Mouse (Mus musculus) kidney, postnatal 36 days (tissue): ENCODE measurements at regions not wholly inside any gene's neighbourhood (a gene's known extent, or its start where the extent isn't known, plus 50 kb on each side); places are given as distances from the start of the nearest gene placed in this dataset.
A peak's percentile ranks its signal among the peaks of the same experiment; 100 is the strongest.
"Not testable (repeated sequence)": the region's sequence is repeated elsewhere in the genome, so short reads cannot be mapped to it uniquely, and the experiment has no call there.

ENCODE experiments used
- DNase-seq, 2 experiments: peaks; one replicate each; pipeline ENCODE4 v3.0.0; 2021 to 2022; ENCODE audit warnings: mixed read lengths in 2 of 2

- no peak for DNase-seq
These were observed 570.8 kb upstream of the Smc2 start for GRCm38 (mm10) chr4:51868250-51868649.

GRCm38 (mm10) chr4:51868716-51869115, 570.3 kb upstream of the Smc2 start:
- not testable (repeated sequence) for DNase-seq

DNA sequence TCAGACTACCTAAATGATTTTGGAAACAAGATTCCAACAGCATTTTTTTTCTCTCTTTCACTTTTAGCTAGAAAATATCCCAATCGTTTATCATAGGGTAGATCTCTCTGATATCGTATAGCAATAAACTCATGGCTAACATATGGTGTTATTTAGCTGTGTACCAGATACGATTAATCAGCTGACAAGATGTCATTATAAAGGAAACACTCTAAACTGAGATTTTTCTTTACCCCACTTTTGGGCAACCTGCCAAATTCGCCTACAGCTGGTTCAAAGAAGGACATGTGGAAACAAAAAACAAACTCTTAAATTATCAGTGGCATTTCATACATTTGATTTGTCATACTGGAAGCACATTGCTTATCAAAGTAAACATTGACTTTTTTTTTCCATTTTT, 553.6 kb upstream of the Smc2 start:
- no peak for DNase-seq

GRCm38 (mm10) chr4:51889280-51889679, 549.8 kb upstream of the Smc2 start:
- no peak for DNase-seq

DNA sequence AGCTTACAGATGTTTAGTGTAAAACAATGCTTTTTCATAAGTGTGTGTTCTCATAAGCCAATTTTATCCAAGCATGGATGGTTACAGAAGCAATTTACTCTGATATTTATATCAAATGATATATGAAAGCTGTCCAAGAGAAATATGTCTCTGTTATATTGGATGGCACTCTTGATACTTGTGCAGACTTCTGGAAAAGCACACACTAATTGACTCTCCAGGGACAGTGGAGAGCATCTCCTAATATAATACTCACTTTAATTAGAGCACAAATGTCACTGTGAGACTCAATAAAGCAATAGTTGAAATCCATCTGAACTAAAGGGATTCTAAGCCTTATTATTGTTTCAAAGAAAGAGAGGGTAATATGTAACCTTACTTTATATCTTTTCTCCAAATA, 510.8 kb upstream of the Smc2 start:
- DNase-seq: no peak

DNA sequence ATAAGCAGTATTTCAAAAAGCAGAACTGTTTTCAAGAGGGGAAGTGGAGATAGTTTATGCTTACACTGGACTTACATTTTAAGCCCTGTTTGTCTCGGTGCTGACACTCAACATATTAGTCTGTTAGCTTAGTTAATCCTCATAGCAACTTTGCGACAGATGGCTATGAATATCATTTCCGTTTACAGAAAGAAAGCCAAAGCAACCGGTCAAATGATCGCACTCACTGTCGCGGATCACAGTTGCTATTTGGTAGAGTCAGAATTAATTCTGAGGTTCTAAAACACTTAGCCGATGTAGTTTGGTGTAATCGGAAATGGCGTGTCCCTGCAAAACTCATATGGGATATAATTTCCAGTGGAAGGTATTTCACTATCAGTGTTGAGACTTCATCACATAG, 469.3 kb upstream of the Smc2 start:
- DNase-seq: no peak

GRCm38 (mm10) chr4:51978962-51979361, 460.1 kb upstream of the Smc2 start:
- DNase-seq: no peak

DNA sequence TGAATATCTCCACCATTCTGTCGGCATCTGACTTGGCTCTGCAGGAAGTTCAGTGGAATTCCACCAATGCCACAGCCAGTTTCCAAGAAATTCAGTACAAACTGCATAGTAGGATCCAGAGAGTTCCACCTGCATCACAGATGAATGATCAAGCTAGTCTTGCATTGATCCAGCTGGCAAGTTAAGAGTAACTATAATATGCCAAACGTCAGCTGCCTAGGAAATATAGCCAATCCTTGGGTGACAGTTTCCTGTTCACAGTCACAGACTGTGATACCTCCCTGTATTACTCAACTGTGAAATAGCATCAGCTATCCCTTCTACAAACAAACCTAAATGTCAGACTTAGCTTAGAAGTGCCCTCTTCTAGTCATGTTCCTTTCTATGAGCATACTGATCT, 446.6 kb upstream of the Smc2 start:
- no peak for DNase-seq

GRCm38 (mm10) chr4:52036765-52037353, 402.2 kb upstream of the Smc2 start:
- DNase-seq: no peak

DNA sequence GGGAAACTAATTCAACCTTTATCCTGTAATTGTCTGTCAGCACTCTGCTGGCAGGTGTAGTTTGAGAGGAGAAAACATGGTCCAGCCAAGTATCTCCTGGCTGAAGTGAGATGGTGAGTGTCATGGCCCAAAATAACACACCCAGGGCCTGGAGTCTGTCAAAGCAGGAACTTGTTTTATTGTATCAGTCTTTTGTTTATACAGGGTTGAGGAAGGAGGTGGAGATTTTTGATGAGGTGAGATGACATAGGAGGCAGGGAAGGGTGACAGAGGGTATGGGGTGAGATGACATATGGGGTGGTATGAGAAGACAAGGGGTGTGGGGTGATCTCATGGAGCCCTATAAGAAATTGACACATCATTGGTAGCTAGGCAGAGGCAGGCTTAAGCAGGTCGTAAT, 395.6 kb upstream of the Smc2 start:
- DNase-seq: no peak

DNA sequence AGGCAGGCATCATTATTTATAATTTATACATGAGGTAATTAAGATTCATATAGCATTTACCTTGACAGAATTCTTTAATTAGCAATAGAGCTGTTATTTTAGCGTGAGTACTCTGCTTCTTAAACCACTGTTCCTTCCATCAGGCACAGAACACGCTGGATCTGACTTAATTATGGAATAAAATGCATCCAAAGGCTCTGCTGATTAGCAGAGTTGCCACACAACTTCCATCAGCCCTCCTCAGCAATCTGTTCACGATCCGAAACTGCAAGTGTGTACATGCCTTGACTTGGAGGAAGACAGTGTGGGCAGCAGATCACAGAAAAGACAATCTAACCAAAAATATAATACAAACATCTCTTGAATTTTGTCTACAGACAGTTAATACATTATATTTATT, 388.1 kb upstream of the Smc2 start:
- no peak for DNase-seq

DNA sequence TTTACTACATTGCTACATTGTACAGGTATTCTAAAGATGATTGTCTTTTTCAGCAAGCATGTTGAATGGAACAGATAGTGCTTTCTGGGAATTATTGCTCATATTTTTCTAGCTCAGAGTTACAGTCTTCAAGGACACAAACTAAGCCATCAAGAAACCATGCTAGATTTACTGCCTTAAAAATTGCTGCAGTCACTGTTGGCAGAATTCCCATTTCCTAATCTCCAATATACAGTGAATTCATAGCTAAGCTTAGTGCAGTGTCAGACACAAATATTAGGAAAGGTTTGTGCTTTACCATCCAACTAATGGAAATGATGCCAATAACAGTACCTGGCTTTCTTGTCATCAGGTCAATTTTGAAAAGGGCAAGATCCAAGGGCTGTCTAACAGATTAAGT, 383.0 kb upstream of the Smc2 start:
- DNase-seq: no peak

GRCm38 (mm10) chr4:52060031-52060430, 379.0 kb upstream of the Smc2 start:
- no peak for DNase-seq

DNA sequence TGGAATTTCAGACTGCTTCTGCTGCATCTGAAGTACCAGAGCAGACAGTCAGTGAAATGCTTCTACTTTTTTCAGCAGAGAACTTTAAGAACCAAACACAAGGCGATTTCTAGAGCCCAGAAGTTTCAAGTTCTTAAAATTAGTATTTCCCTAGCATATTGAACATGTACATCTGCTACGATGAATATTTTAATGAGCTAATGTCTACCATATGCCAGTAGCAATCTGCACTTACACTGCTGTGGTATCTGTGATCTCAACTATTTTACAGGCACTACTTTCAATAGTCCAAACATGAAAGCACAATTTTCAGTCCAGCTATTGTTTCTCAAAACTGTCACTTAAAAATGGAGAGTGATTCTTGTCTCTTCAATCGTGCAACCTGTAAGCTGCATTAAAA, 339.9 kb upstream of the Smc2 start:
- DNase-seq: no peak

DNA sequence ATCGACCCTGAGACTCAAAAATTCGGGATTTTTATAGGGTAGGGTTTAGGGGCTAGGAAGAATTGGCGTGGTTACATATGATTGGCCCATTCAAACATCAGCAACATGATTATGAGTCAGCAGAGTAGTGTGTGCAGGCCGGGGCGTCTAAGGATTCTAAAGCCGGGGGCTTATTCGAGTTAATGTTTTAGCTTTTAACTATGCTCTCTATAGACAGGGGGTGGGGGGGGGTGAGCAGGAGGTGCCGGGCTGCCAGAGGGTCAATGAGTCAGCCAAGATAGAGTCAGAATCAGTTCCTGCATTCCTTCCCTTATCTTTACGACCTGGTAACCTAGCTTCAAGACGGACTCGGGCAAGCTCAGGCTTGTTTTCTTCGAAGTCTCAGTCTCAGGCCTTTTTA, 333.2 kb upstream of the Smc2 start:
- DNase-seq: no peak

DNA sequence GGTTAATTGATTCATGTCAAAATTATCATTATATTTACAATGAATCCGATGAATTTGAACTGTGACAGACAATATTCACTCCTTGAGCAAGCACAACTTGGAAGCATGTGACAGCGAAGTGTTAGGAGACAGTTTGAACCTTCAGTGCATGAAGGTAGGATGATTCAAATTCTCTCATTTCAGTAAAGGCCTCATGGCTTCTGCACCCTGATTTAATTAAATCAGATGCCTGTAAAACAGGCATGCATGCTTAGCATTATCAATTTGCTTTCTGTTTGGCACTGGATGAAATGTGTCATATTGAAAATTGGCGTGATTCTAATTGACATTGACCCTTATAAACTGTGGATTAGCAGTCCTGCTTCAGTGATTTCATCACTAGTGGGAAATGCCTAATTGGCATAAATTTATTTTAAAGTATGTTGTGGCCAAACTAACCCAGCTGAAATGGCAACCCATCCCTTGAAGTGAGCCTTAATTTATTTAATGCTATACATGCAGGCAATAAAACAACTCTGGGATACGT, 321.2 kb upstream of the Smc2 start:
- no peak for DNase-seq

DNA sequence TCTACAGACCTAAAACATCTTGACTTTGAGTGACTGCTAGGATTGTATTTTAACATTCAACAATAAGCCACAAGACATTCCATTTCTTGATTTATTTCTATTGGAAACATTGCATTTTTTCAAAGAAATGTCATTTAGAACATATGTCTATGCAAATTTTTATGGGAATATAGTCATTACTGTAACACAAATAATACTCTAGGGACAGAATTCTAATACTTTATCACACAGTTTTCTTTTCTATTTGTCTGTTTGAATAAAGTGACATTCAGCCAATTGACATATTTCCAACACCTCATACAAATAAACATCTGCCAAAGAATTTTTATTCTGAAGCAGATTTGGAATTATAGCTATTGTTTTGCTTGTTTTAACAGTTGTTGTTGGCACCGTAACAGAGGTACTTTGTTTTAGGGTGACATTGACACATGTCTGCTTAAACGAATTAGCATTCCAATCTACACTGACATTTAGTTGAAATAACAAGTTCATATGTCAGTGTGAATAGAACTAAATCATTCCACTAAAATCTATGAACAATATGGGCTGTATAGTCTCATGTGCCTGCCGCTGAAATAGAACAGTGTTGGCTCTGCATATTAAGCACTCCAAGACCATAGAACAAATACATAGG, 320.5 kb upstream of the Smc2 start:
- DNase-seq: no peak

GRCm38 (mm10) chr4:52152565-52153164, 286.4 kb upstream of the Smc2 start:
- DNase-seq: peak in 1 of 2 experiments; percentile 14

DNA sequence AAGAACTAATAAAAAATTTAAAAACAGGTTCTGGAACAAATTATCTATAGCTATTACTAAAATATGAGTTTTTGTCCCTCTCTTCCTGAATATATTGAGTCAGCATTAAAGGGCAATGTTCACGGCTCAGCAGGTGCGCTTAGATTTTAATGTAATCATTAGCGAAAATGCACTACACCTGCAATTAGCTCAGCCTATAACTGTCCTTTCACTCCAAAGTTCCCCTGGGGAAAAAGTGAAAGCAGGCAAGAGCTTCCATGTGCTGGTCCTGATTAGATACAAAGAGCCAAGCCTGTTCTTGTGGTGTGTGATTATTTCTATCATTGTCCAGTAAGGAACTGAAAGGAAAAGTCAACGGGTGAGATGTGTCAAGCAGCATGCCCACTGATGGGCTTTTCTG, 262.8 kb upstream of the Smc2 start:
- no peak for DNase-seq

- no peak for DNase-seq
These were observed 241.3 kb upstream of the Smc2 start for GRCm38 (mm10) chr4:52197777-52198176.

DNA sequence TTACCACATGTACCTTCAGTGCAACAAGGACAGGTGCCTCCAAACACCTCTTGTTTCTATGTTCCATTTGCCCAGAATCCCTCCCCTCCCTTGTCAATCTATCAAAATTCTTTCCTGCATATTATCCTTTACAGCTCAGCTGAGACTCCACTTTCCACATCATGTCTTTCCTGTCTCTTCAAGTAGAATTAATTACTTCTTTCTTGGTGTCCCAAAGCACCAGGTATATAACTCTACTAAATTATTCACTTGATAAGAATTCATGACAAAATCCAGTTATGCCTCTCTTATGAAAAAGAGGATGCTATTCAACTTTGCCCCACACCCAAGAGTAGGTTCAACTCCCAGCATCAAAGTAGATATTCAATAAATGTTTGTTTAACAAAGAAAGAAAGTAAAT, 228.4 kb upstream of the Smc2 start:
- DNase-seq: no peak

GRCm38 (mm10) chr4:52211022-52211421, 228.0 kb upstream of the Smc2 start:
- DNase-seq: no peak

DNA sequence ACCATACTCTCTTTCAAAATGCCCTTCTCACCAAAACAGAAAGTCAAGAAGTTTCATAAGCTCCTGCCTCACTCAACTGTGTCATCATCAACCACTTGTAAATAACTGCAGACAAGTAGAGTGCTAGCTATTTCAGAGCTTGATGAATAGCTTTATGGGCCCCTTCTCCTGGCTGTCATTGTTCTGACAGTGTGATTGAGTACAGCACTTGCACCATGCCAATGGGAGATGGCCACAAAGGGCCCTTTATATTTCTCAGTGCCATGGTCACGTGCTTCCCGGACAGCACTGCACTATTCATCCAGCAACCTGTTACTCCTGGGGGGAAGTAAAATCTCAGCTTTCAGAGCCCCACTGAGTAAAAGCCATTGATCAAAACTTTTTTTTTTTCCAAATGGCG, 225.7 kb upstream of the Smc2 start:
- no peak for DNase-seq
